Mouse (Mus musculus) erythroid progenitor cell, adult 5-6 weeks (primary cell): ENCODE data around the gene Zfp503. TPM values are rescaled to one million over a fixed set of nuclear protein-coding genes. Genes with fewer than 3 reads are reported as not detected.

Experiments
- ATAC-seq: replicated peaks from 2 replicates; pipeline ENCODE4 v1.8.0; 2016; ENCODE audit warnings: moderate number of reproducible peaks, mild to moderate bottlenecking, moderate TSS enrichment, inconsistent platforms; ENCODE audit not compliant: poor library complexity, low FRiP score, severe bottlenecking
- total RNA-seq, 2 experiments: library from RNA; stranded (forward) in 1 of 2; stranded (reverse) in 1 of 2; fragments of 150-400 nt in 1 of 2; fragments of 186-747, 209-891 nt in 1 of 2; gene quantifications; 2 replicates each; pipeline versions ENCODE4 v1.2.3 to v1.2.4; 2015 to 2017; ENCODE audit warnings: low replicate concordance in 2 of 2

The Zfp503 gene
- total RNA-seq (2015; ENCODE audit: low replicate concordance) (not detected in 2 replicates), total RNA-seq (2017; ENCODE audit: low replicate concordance) (not detected in 2 replicates)

DNA sequence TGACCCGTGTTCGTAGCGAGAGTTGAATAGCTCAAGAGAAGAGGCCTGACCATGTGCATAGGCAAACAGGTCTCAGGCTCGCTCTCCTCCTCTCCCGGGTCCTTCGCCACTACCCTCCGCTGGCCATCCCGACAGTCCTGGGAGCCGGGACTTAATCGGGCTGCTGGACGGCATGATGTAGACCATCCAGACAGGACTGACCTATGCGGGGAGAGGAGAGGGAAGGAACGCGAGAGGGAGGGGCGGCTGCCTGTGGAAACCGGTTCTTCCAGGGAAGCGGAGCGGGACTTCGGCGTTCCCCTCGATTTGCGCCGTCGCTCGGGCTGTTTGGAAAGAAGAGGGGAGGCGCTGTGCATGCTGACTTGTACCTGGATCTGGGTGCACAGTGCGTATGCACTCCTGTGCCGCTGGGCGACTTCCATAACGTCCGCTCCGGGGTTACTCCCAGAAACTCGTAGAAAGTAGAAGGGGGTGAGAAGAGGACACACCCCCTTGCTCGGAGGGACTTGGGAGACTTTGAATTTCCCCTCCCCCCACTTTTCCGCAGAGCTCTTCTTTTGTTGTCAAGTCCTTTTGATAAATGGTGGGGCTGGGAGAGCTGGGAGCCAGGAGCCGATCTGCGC lies at the start of gene Zfp503:
Gene Zfp503, minus strand, starts transcription at position 311 of the 623 bp plus-strand sequence.
- ATAC-seq = no peak

- ATAC-seq = no peak
Observed at GRCm38 (mm10) chr14:22037498-22038131, 48.2 kb upstream of the Zfp503 start.

DNA sequence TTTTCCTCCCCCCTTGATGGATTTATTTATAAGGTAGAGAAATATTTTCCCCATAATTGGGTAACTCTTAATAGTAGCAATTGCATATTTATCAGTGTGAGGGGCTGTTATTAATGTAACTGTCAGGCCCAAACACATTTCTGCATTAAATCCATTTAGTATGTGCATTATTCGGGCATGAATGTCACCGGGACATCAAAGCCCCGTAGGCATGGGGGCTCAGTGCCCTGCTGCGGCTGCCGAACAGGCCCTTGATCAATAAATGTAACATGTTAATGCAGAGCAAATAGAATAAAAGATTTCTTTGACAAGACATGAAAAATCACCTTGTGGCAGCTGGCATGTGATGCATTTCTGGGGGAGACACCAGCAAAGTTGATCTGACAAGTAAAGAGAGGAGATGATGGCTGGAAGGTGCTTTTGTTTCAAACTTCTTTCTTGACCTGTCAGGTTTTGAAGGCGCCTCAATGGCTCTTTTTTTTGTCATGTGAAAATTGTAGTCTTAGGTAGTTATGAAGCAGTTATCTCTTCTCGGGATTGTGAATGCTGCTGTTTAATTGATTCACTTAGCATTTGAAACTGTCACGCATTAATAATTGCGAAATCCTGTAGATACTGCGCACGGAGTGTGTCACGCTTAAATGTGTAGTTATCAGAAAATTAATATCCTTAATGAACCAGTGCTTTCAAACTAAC lies 47.5 kb upstream of the Zfp503 start:
- ATAC-seq = no peak

- no peak for ATAC-seq
Observed at GRCm38 (mm10) chr14:22036338-22036737, 46.9 kb upstream of the Zfp503 start.

DNA sequence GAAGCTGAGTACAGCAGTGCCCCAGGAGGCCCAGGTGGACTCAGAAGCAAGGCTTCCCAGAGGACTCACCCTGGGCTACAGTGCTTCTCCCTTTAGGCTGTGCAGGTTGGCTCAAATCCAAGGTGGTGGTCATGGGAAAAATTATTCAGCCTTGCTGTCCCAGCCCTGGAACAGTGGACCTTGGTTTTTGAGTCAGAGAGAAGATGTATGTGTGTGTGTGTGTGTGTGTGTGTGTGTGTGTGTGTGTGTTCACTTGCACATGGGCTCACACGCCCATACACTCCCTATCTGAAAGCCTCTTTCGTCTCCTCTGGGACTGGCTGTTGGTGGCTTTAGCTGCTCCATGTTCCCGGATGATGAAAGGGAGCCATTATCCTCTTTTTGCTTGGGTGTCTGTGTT lies 46.5 kb upstream of the Zfp503 start:
- no peak for ATAC-seq

- ATAC-seq = no peak
Observed at GRCm38 (mm10) chr14:22023533-22023932, 34.1 kb upstream of the Zfp503 start.

GRCm38 (mm10) chr14:22020885-22021284 lies 31.5 kb upstream of the Zfp503 start:
- no peak for ATAC-seq

DNA sequence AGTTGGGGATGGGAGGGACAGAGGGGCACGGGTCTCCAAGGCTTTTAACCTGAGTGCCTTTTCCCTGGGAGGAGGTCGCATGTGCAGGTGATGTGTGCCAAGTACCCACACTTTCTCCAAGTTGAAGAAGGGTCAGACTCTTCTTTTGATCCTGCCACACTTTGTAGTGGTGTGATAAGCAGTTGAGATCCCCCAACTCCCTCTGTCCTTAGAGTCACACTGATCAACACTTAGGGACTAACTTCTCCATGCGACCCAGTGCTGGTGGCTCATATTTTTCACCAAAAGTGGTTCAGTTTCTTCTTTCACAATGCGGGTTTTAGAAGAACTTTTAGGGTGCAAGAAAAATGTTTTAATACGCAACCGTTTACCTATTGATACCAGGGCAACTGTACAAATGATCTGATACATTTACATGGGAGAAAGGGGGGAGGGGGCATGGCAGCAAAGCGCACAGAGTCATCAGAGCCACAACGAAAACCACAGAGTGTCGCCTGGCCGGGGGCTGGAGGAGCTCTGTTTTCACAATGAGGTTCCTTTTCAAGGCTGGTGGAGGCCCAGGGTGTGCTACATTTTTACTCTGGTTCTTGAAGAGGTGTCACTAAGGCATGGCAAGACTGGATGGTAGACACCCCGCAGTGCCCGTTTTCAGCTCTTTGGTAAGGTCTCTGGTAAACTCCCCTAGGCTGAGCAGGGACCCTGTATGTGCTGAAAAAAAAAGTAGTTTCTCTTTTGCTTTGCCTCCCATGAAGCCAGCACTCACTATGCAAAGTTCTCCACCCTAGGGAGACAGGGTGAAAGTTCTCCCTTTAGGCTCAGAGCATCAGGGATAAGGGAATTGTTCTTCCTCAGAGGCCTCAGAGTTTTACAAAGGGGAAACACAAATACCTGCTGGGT lies 30.8 kb upstream of the Zfp503 start:
- ATAC-seq = no peak

DNA sequence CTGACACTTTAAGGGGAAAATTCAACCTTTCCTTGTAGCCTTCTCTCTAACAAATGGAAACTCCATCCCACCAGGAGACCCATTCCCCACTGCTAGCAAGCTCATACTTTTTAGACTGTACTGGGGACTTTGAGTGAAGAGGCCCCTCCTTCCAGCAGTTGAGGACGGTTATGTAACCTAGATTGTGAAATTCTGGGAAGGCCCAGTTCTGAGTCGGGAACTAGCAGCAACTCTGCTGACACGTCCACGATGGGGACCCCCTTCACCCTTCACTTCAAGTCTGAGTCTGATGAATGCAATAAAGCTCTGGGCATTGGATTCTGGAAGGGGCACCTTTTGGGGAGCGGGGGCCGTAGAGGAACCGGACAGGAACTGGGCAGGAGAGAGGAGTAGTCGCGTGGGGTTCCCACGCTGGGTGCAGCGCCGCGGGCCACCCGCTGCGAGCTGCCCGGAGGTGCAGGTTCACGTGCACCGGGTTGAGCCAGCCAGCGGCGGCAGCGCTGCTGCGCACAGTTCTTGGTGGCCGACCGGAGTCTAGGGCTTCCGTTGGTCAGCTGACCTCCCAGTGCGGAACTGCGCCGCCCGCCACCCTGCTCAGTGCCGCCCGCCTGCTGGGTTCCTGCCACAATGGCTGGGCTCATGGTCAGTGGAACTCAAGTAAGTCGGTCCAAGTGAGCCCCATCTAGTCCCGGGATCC lies 30.0 kb upstream of the Zfp503 start, which contains the start of gene Lrmda:
Gene Lrmda, plus strand, starts transcription at position 461 of the 697 bp plus-strand sequence.
- ATAC-seq = no peak

DNA sequence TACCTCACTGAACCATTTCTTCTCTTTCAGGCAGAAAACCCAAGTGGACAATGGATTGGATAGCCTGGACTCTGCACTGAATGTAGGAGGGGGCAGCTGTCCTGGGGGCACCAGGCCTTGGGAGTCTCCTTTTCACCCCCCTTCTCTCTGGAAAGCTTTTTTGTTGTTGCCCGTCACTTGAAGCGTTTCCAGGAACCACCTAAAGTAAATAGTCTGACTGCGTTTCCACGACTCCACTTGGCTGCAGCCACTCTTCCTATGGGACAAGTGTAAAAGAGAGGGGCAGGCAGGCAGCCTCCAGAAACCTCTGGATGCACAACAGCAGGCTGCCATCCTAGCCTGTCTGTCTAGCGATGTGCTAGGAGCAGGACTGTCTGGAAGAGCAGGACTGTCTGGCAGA lies 27.6 kb upstream of the Zfp503 start:
- ATAC-seq = no peak

DNA sequence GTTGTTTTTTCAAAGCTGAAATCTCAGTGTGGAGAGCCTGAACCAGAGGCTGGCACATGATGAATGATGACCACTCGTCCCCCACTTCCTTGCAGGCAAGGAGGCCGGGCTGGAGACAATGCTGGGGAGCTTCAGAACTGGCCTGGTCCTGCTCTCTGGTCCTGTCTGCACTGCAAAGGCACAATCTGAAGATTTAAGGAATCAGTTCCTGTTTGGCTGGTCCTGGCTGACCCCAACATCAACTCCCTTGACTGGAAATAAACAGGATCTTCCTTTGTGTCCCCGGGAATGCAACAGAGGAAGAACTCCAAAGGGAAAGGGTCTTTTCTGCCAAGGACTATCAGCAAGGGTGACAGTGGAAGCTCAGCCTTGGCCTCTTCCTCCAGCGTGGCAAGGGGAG lies 25.4 kb upstream of the Zfp503 start:
- ATAC-seq = no peak

DNA sequence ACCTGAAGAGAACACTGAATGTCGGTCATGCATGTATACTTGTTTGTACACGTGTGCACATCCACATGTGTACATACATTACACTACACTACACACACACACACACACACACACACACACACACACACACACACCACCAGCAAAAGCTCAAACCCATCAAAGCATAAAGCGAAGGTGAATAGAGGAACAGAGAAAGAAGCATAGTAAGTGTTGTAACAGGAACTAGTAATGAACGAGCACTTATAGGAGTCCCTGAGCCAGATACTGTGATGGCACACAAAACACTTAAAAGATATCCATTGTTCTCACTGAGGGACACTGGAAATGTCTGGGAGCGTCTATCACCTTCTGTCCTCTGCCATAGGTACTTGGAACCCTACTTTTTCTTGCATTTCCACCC lies 24.9 kb upstream of the Zfp503 start:
- no peak for ATAC-seq

GRCm38 (mm10) chr14:22007006-22007405 lies 17.6 kb upstream of the Zfp503 start:
- ATAC-seq = no peak

- no peak for ATAC-seq
Observed at GRCm38 (mm10) chr14:22004943-22005342, 15.5 kb upstream of the Zfp503 start.

- ATAC-seq = no peak
Observed at GRCm38 (mm10) chr14:22003631-22004030, 14.2 kb upstream of the Zfp503 start.

DNA sequence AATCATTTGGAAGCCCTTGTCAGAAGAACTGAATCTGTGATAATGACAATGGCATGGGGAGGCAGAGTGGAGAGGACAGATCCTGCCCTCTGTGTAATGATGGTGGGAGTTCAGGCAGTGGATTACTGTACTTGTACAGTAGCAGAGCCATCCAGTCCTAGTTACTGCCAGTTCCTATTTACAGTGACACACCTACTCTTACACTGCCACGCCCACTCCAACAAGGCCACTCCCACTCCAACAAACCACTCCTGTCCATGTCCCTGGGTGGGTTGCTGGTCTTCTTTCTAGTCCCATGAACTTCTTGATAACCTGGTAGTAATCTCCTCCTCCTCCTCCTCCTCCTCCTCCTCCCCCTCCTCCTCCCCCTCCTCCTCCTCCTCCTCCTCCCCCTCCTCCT lies 13.8 kb upstream of the Zfp503 start:
- ATAC-seq = no peak

GRCm38 (mm10) chr14:21999588-21999987 lies 10.2 kb upstream of the Zfp503 start:
- no peak for ATAC-seq

DNA sequence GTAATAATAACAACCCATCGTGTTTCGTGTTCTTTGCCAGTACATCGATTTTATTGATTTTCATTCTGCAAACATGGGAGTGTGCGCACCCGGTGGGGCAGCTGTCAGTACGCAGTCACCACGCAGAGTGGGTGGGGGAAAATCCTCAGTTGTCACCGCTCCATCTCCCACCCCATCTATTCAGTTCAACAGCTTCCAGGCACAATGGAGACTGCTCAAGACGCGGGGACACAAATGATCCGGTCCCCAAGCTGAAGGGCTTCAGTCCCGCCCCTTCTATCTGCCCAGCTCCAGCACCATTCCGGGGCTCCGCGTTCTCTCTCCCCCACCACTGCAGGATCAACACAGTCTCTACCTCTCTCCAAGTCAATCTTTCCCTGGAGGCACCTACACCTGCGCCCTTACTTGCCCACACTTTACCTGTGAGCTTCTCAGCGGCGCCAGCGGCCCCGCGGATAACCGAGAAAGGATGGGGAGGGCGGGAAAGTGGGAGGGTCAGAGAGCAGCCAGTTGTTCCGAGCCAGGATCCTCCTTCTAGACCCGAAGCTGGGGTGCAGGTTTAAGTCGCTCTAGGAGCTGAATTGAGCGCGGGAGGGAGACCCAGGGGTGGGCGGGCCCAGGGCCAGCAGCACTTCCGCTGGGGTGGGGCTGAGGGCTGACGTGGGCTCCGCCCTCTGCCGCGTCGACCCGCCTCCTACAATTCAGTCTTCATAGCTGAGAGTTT lies 5.8 kb upstream of the Zfp503 start:
- ATAC-seq = no peak
